Mouse (Mus musculus) myocyte (in vitro differentiated cells): Measurements from ENCODE around the gene Pcna.

Experiments used
- MYOD1 ChIP-seq, 3 experiments: IDR thresholded peaks; one replicate each; pipeline ENCODE4 v1.6.1; 2011; ENCODE audit warnings: control low read depth in 2 of 3, low read depth in 2 of 3, mild to moderate bottlenecking in 2 of 3, moderate library complexity in 1 of 3; ENCODE audit not compliant: insufficient read length in 2 of 3, control insufficient read depth in 1 of 3
- MYOG ChIP-seq, 3 experiments: IDR thresholded peaks; one replicate each; pipeline ENCODE4 v1.6.1; 2011; ENCODE audit warnings: control low read depth in 2 of 3, low read depth in 2 of 3, mild to moderate bottlenecking in 2 of 3; ENCODE audit not compliant: insufficient read length in 2 of 3, control insufficient read depth in 1 of 3, insufficient read depth in 1 of 3
- POLR2A ChIP-seq: IDR thresholded peaks from one replicate; pipeline ENCODE4 v1.6.1; 2011; ENCODE audit warnings: low read depth, mild to moderate bottlenecking, control low read depth, moderate library complexity; ENCODE audit not compliant: insufficient read length
- POLR2AphosphoS2 ChIP-seq: IDR thresholded peaks from one replicate; pipeline ENCODE4 v1.6.1; 2011; ENCODE audit warnings: low read depth, control low read depth; ENCODE audit not compliant: insufficient read length
- SRF ChIP-seq: IDR thresholded peaks from one replicate; pipeline ENCODE4 v1.6.1; 2011; ENCODE audit warnings: low read depth; ENCODE audit not compliant: control insufficient read depth, insufficient read length
- USF1 ChIP-seq: IDR thresholded peaks from one replicate; pipeline ENCODE4 v1.6.1; 2011; ENCODE audit warnings: low read depth, mild to moderate bottlenecking, control low read depth, moderate library complexity

DNA sequence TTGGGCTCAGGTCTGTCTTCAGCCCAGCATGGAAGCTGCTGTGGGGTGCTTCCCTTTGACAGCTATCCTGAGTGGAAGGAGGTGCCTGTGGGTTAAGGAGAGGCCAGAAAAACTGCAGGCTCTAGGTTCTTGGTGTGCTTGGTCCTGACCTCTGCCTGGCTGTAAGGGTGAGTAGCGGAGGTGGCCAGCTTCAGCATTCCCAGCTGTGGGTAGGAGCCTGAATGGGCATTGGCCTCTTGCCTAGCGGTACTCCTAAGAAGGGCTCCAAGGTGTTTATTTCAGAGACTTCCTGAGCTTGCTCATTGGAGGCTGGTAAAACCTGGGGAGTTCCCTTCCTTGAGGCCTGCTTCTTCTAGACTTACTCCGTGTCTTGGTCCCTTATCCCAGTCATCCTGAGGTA lies 38.2 kb upstream of the Pcna start:
- TF ChIP-seq POLR2AphosphoS2, result no peak
- no peak for TF ChIP-seq USF1
- TF ChIP-seq MYOD1 (IDR thresholded peaks at IDR 0.05; ENCODE audit: control insufficient read depth in 1 of 3, insufficient read length in 2 of 3, low read depth in 2 of 3), result peak in 2 of 3 experiments; percentile 22 to 53
- no peak for TF ChIP-seq POLR2A
- TF ChIP-seq MYOG (IDR thresholded peaks at IDR 0.05; ENCODE audit: control insufficient read depth in 1 of 3, insufficient read depth in 1 of 3, insufficient read length in 2 of 3, low read depth in 2 of 3), result peak in 2 of 3 experiments; percentile 30 to 40
- no peak for TF ChIP-seq SRF
